Mouse (Mus musculus): ENCODE measurements at regions not wholly inside any gene's neighbourhood (a gene's known extent, or its start where the extent isn't known, plus 50 kb on each side); places are given as distances from the start of the nearest gene placed in this dataset.
A peak's percentile ranks its signal among the peaks of the same experiment; 100 is the strongest.
"Not testable (repeated sequence)": the region's sequence is repeated elsewhere in the genome, so short reads cannot be mapped to it uniquely, and the experiment has no call there.

DNA sequence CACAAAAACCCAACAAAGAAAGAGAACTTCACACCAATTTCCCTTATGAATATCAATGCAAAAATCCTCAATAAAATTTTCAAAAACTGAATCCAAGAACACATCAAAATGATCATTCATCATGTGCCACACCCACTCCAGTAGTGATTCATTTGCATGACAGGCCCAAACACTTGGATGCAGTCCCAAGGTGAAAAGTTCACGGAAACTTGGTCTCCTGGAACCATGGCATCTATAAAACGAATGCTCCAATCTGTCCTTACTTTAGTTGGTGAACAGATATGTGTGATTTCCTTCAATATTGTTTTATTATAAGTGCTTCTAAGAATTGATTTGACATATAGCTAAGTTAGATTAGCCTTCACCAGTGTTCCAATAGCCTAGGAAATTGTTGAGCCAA lies 343.3 kb downstream of the Gm8797 start:
- TF ChIP-seq GATA2 (IDR thresholded peaks at IDR 0.05; ENCODE audit: borderline replicate concordance, low read depth, low read length) (no peak), POLR2AphosphoS5 (IDR thresholded peaks at IDR 0.05; ENCODE audit: insufficient replicate concordance, low read depth, low read length) (no peak), GATA1 (IDR thresholded peaks at IDR 0.05; ENCODE audit: borderline replicate concordance, low read length) (no peak), CTCF (IDR thresholded peaks at IDR 0.05; ENCODE audit: low read depth, low read length) (no peak), TAL1 (conservative IDR thresholded peaks at IDR 0.05; ENCODE audit: low read depth, low read length) (no peak)
- Histone ChIP-seq H3K4me3 (ENCODE audit: low read depth, low read length) (no peak overlapping the region), H3K4me1 (ENCODE audit: insufficient read depth, low read depth, low read length) (no peaks in the 10 kb centered on the region), H3K36me3 (replicated peaks) (no peaks in the 10 kb centered on the region), H3K9me3 (replicated peaks) (no peaks in the 10 kb centered on the region), H3K27me3 (ENCODE audit: insufficient read depth, low read length) (no peaks in the 10 kb centered on the region)
- DNase-seq (ENCODE audit: low spot score) (no peak), ATAC-seq (ENCODE audit: extremely low read depth, insufficient number of reproducible peaks, low FRiP score, poor library complexity, severe bottlenecking) (no peak)

DNA sequence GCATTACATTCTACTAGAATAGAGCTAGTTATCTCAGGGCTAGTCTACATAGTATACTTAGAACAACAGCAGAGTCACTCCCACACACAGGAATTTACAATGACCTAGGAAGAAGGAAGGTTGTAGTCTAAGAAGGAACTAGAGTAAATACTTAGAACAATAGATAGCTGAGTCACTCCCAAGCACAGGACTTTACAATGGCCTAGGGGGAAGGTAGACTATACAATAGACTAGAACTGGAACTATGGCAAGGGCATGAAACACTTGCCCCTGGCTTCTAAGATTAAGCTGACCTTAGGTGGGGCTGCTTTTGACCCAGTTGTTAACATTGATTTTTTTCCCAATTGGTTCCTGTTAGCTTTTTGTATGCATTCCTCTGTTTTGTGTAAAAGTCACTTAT lies 343.8 kb downstream of the Gm8797 start:
- not testable (repeated sequence) for DNase-seq (ENCODE audit: low spot score); H3K9me3 ChIP-seq (replicated peaks); H3K27me3 ChIP-seq (ENCODE audit: insufficient read depth, low read length); ATAC-seq (ENCODE audit: extremely low read depth, insufficient number of reproducible peaks, low FRiP score, poor library complexity, severe bottlenecking); H3K4me1 ChIP-seq (ENCODE audit: insufficient read depth, low read depth, low read length); H3K36me3 ChIP-seq (replicated peaks); H3K4me3 ChIP-seq (ENCODE audit: low read depth, low read length)

- H3K4me3 ChIP-seq (ENCODE audit: low read depth, low read length) = no peak overlapping the region
- ATAC-seq (ENCODE audit: extremely low read depth, insufficient number of reproducible peaks, low FRiP score, poor library complexity, severe bottlenecking) (no peak), DNase-seq (ENCODE audit: low spot score) (no peak)
- no peaks in the 10 kb centered on the region for H3K4me1 ChIP-seq (ENCODE audit: insufficient read depth, low read depth, low read length)
- TF ChIP-seq GATA2 (IDR thresholded peaks at IDR 0.05; ENCODE audit: borderline replicate concordance, low read depth, low read length) = no peak
- TF ChIP-seq GATA1 (IDR thresholded peaks at IDR 0.05; ENCODE audit: borderline replicate concordance, low read length) = no peak
- no peak for TF ChIP-seq POLR2AphosphoS5 (IDR thresholded peaks at IDR 0.05; ENCODE audit: insufficient replicate concordance, low read depth, low read length)
- TF ChIP-seq TAL1 (conservative IDR thresholded peaks at IDR 0.05; ENCODE audit: low read depth, low read length) = no peak
- TF ChIP-seq CTCF (IDR thresholded peaks at IDR 0.05; ENCODE audit: low read depth, low read length) = no peak
- H3K36me3 ChIP-seq (replicated peaks) = no peaks in the 10 kb centered on the region
- no peaks in the 10 kb centered on the region for H3K9me3 ChIP-seq (replicated peaks)
- no peaks in the 10 kb centered on the region for H3K27me3 ChIP-seq (ENCODE audit: insufficient read depth, low read length)
These were observed 350.3 kb downstream of the Gm8797 start for GRCm38 (mm10) chr3:6100863-6101262.

DNA sequence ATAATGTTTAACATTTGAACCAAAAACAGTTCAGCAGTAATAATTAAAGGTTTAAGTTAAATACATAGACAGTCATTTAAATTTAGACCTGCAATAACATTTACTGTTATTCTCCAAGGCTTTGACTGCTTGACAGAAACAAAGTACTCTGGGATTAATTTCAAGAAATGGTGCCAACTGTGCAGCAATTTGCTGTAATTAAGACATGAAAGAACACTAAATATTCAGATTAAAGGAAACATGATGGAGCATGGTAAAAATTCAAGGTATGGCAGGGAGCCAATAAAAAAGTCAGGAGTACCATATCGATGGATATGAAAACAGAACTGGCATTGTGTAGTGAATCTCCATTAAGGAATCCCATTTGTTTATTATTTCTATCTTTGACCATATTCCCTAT lies 352.3 kb downstream of the Gm8797 start:
- ATAC-seq (ENCODE audit: extremely low read depth, insufficient number of reproducible peaks, low FRiP score, poor library complexity, severe bottlenecking) (no peak), DNase-seq (ENCODE audit: low spot score) (no peak)
- no peaks in the 10 kb centered on the region for H3K36me3 ChIP-seq (replicated peaks)
- no peaks in the 10 kb centered on the region for H3K9me3 ChIP-seq (replicated peaks)
- H3K4me3 ChIP-seq (ENCODE audit: low read depth, low read length) = no peak overlapping the region
- TF ChIP-seq GATA1 (IDR thresholded peaks at IDR 0.05; ENCODE audit: borderline replicate concordance, low read length) (no peak), CTCF (IDR thresholded peaks at IDR 0.05; ENCODE audit: low read depth, low read length) (no peak), GATA2 (IDR thresholded peaks at IDR 0.05; ENCODE audit: borderline replicate concordance, low read depth, low read length) (no peak), POLR2AphosphoS5 (IDR thresholded peaks at IDR 0.05; ENCODE audit: insufficient replicate concordance, low read depth, low read length) (no peak), TAL1 (conservative IDR thresholded peaks at IDR 0.05; ENCODE audit: low read depth, low read length) (no peak)
- no peaks in the 10 kb centered on the region for H3K27me3 ChIP-seq (ENCODE audit: insufficient read depth, low read length)
- no peaks in the 10 kb centered on the region for H3K4me1 ChIP-seq (ENCODE audit: insufficient read depth, low read depth, low read length)

GRCm38 (mm10) chr3:6106659-6107058 lies 356.1 kb downstream of the Gm8797 start:
- no peak for TF ChIP-seq POLR2AphosphoS5 (IDR thresholded peaks at IDR 0.05; ENCODE audit: insufficient replicate concordance, low read depth, low read length)
- TF ChIP-seq CTCF (IDR thresholded peaks at IDR 0.05; ENCODE audit: low read depth, low read length) = no peak
- no peak for TF ChIP-seq TAL1 (conservative IDR thresholded peaks at IDR 0.05; ENCODE audit: low read depth, low read length)
- TF ChIP-seq GATA2 (IDR thresholded peaks at IDR 0.05; ENCODE audit: borderline replicate concordance, low read depth, low read length) = no peak
- no peak for TF ChIP-seq GATA1 (IDR thresholded peaks at IDR 0.05; ENCODE audit: borderline replicate concordance, low read length)
- no peak for DNase-seq (ENCODE audit: low spot score)
- no peak overlapping the region for H3K4me3 ChIP-seq (ENCODE audit: low read depth, low read length)
- 0 out of 2 replicates have a peak, but pooled peaks have one; percentile 28 for ATAC-seq (ENCODE audit: extremely low read depth, insufficient number of reproducible peaks, low FRiP score, poor library complexity, severe bottlenecking)
- no peaks in the 10 kb centered on the region for H3K4me1 ChIP-seq (ENCODE audit: insufficient read depth, low read depth, low read length)
- H3K27me3 ChIP-seq (ENCODE audit: insufficient read depth, low read length) = no peaks in the 10 kb centered on the region
- H3K36me3 ChIP-seq (replicated peaks) = no peaks in the 10 kb centered on the region
- no peaks in the 10 kb centered on the region for H3K9me3 ChIP-seq (replicated peaks)

- Histone ChIP-seq H3K4me3 (ENCODE audit: low read depth, low read length) (no peak overlapping the region), H3K9me3 (replicated peaks) (no peaks in the 10 kb centered on the region), H3K4me1 (ENCODE audit: insufficient read depth, low read depth, low read length) (no peaks in the 10 kb centered on the region), H3K36me3 (replicated peaks) (no peaks in the 10 kb centered on the region), H3K27me3 (ENCODE audit: insufficient read depth, low read length) (no peaks in the 10 kb centered on the region)
- TF ChIP-seq POLR2AphosphoS5 (IDR thresholded peaks at IDR 0.05; ENCODE audit: insufficient replicate concordance, low read depth, low read length) = no peak
- no peak for TF ChIP-seq GATA2 (IDR thresholded peaks at IDR 0.05; ENCODE audit: borderline replicate concordance, low read depth, low read length)
- TF ChIP-seq CTCF (IDR thresholded peaks at IDR 0.05; ENCODE audit: low read depth, low read length) = no peak
- TF ChIP-seq TAL1 (conservative IDR thresholded peaks at IDR 0.05; ENCODE audit: low read depth, low read length) = no peak
- TF ChIP-seq GATA1 (IDR thresholded peaks at IDR 0.05; ENCODE audit: borderline replicate concordance, low read length) = no peak
- ATAC-seq (ENCODE audit: extremely low read depth, insufficient number of reproducible peaks, low FRiP score, poor library complexity, severe bottlenecking) = no peak
- no peak for DNase-seq (ENCODE audit: low spot score)
These were observed 357.0 kb downstream of the Gm8797 start for GRCm38 (mm10) chr3:6107377-6108155.

Measured in G1E (cell line).